Mouse (Mus musculus) limb, embryonic 14.5 days (tissue): ENCODE results near the gene Ufsp1. TPM values are rescaled to one million over a fixed set of nuclear protein-coding genes. Genes with fewer than 3 reads are reported as not detected.
"Not testable (repeated sequence)": the region's sequence is repeated elsewhere in the genome, so short reads cannot be mapped to it uniquely, and the experiment has no call there.

Experiments
- ATAC-seq: fragments of 200-750 bp; cut with Nextera tagmentation; 2 replicates; pipeline ENCODE4 v1.8.0; 2017; ENCODE audit warnings: low read depth, moderate number of reproducible peaks, moderate TSS enrichment; ENCODE audit not compliant: low FRiP score
- DNase-seq: peaks from one replicate; pipeline ENCODE4 v3.0.0-alpha.2; 2015; ENCODE audit warnings: low spot score
- H3K27ac ChIP-seq: fragments of 300-500 bp; sonication (generic); replicated peaks from 2 replicates; pipeline ENCODE4 v1.5.1; 2014; ENCODE audit warnings: low read depth, mild to moderate bottlenecking, low read length, moderate library complexity, mixed read lengths
- H3K27me3 ChIP-seq: fragments of 300-500 bp; sonication (generic); 2 replicates; pipeline ENCODE4 v1.6.1; 2014; ENCODE audit warnings: low read length, mixed read lengths; ENCODE audit not compliant: control insufficient read depth, insufficient read depth
- H3K36me3 ChIP-seq: fragments of 300-500 bp; sonication (generic); 2 replicates; pipeline ENCODE4 v1.6.1; 2014; ENCODE audit warnings: mild to moderate bottlenecking, low read length, moderate library complexity, mixed read lengths; ENCODE audit not compliant: control insufficient read depth, insufficient read depth
- H3K4me1 ChIP-seq: fragments of 300-500 bp; sonication (generic); 2 replicates; pipeline ENCODE4 v1.6.1; 2014; ENCODE audit warnings: antibody characterized with exemption, low read length, mixed read lengths; ENCODE audit not compliant: control insufficient read depth, insufficient read depth
- H3K4me2 ChIP-seq: fragments of 300-500 bp; sonication (generic); replicated peaks from 2 replicates; pipeline ENCODE4 v1.6.1; 2014; ENCODE audit warnings: low read depth, mild to moderate bottlenecking, low read length, moderate library complexity; ENCODE audit not compliant: severe bottlenecking
- H3K4me3 ChIP-seq: fragments of 300-500 bp; sonication (generic); replicated peaks from 2 replicates; pipeline ENCODE4 v1.5.1; 2014; ENCODE audit warnings: low read length
- H3K9ac ChIP-seq: fragments of 300-500 bp; sonication (generic); 2 replicates; pipeline ENCODE4 v1.6.1; 2014; ENCODE audit warnings: mild to moderate bottlenecking, low read depth, low read length, moderate library complexity; ENCODE audit not compliant: severe bottlenecking
- H3K9me3 ChIP-seq: fragments of 300-500 bp; sonication (generic); 2 replicates; pipeline ENCODE4 v1.6.1; 2016; ENCODE audit warnings: low read length; ENCODE audit not compliant: control insufficient read depth
- POLR2A ChIP-seq: fragments of 200-500 bp; IDR thresholded peaks from 2 replicates; pipeline ENCODE4 v1.8.0; 2012; ENCODE audit warnings: inconsistent platforms, mild to moderate bottlenecking, moderate library complexity, borderline replicate concordance; ENCODE audit not compliant: insufficient read depth, insufficient read length; ENCODE audit errors: extremely low read depth
- WGBS: fragments of 180-500 bp; shearing (Covaris S2); extraction: QIAGEN DNeasy Blood & Tissue Kit; methylation state at CpG from one replicate; pipeline ENCODE4 v1.1.7; 2014; 5-methylcytosine and 5-hydroxymethylcytosine counted together
- polyA plus RNA-seq, 2 experiments: library from polyadenylated mRNA; depleted of rRNA in 1 of 2; stranded (reverse) in 1 of 2; unstranded in 1 of 2; fragments of >200 nt; fragmentation: Nextera tagmentation in 1 of 2; extraction: Ambion mirVana in 1 of 2; gene quantifications; 2 replicates each; pipeline versions ENCODE4 v1.2.1 to v1.2.3; 2012 to 2014

Ufsp1 gene
- polyA plus RNA-seq, 2 experiments: 10.2 to 10.4 TPM

DNA sequence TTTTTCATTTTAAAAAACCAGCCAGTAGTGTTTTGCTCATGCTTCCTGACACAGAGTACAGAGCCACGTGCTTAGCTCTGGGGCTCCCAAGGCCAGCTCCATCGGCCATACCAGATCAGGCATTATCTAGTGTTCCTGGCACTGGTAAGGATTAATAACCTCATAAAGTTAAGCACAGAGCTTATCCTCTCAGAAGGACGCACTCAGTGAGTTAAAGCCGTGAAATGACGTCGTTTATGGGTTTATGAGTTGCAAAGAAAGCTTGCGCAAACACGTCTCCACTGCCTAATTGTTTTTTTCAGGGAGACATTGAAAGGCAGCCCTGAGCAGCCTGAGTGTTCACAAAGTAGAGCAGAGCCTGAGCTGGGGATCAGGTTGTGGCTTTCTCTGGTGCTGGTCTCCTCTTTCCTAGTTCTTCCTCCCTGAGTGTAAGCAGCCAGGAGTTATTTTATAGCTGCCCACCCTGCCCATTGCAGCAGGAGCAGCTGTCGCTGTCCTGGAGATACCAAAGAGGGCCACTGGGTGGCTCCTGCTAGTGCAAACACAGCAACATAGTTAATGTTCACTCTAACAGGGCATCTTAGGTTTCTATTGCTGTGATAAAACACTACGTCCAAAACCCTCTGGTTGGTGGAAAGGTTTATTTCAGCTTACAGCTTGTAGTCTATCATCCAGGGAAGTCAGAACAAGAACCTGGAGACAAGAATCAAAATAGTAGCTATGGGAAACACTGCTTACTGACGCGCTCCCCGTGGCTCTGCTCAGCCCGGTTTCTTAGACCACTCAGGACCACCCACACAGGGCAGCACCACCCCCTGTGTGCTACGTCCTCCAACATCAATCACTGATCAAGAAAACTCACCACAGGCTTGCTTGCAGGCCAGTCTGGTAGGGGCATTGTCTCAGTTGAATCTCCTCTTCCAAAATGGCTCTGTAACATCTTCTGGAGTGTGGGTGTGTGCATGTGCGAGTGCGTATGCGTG lies 16.8 kb upstream of the Ufsp1 start:
- H3K27ac ChIP-seq: no peak overlapping the region
- no peaks in the 10 kb centered on the region for H3K27me3 ChIP-seq
- DNase-seq (no peak), ATAC-seq (peak; percentile 83)
- H3K4me3 ChIP-seq: no peak overlapping the region
- H3K4me1 ChIP-seq: no peaks in the 10 kb centered on the region
- no peak overlapping the region for H3K9ac ChIP-seq
- no peak overlapping the region for H3K4me2 ChIP-seq
- 26% methylated on average over 18 of the region's 18 CpGs for WGBS
- peaks cover 9% of the 10 kb centered on the region; the same call in 1 of the 2 replicates for H3K9me3 ChIP-seq
- no peaks in the 10 kb centered on the region for H3K36me3 ChIP-seq
- TF ChIP-seq POLR2A: no peak

DNA sequence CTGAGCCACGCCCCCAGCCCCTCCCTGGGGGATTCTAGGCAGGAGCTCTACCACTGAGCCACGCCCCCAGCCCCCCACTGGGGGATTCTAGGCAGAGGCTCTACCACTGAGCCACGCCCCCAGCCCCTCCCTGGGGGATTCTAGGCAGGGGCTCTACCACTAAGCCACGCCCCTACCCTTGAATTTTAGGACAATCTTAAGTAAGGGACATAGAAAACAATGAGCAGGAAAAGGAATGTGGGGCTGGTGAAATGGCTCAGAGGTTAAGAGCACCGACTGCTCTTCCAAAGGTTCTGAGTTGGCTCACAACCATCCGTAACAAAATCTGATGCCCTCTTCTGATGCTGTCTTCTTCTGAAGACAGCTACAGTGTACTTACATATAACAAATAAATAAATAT lies 10.0 kb upstream of the Ufsp1 start:
- H3K27ac ChIP-seq, DNase-seq, ATAC-seq, H3K36me3 ChIP-seq, H3K9ac ChIP-seq, H3K9me3 ChIP-seq, H3K4me2 ChIP-seq, H3K4me3 ChIP-seq: not testable (repeated sequence)
- WGBS: 87% methylated on average over 4 of the region's 6 CpGs
- peaks cover 29% of the 10 kb centered on the region for H3K27me3 ChIP-seq
- peaks cover 19% of the 10 kb centered on the region for H3K4me1 ChIP-seq

DNA sequence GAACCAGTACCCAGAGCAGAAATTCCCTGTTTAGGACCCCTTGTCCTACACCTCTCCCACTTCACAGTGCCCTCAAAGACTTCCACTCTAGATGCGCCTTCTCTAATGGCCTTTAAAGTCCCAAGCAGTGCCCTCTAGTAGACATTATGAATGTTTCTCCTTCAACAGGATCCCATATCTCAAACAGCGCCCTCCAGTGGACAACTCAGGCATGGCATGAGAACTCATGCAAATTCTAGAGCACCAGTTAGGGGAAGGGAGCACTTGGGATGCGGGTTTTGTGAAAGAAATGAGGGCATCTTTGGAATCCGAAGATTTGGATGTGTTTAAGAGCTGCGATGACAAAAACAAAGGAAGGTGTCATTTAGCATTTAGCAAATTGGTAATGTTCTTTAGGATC lies 9.4 kb upstream of the Ufsp1 start:
- ATAC-seq (no peak), DNase-seq (no peak)
- whole genome bisulfite sequencing: 64% methylated on average over 5 of the region's 5 CpGs
- no peak overlapping the region for H3K9ac ChIP-seq
- H3K27ac ChIP-seq: no peak overlapping the region
- no peak overlapping the region for H3K4me3 ChIP-seq
- no peaks in the 10 kb centered on the region for H3K9me3 ChIP-seq
- H3K4me1 ChIP-seq: peaks cover 19% of the 10 kb centered on the region
- H3K27me3 ChIP-seq: peaks cover 35% of the 10 kb centered on the region
- TF ChIP-seq POLR2A: no peak
- no peak overlapping the region for H3K4me2 ChIP-seq
- no peaks in the 10 kb centered on the region for H3K36me3 ChIP-seq

DNA sequence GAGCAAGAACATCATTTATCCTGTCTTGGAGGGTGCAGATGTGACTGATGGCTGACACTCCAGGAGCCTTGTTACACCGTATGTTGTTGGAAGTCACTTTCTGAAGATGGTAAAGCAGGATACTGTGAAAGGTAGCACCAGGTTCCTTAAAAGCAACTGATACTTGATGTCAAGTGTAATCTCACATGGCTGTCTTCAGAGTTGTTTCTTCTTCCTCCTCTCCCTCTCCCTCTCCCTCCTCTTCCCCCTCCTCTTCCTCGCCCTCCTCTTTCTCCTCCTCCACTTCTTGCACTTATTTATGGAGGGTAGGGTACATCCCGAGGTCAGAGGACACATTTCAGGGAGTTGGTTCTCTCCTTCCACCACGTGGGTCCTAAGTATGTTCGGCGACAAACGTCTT lies 8.4 kb upstream of the Ufsp1 start:
- Histone ChIP-seq H3K4me1 (peaks cover 19% of the 10 kb centered on the region), H3K27me3 (peaks cover 45% of the 10 kb centered on the region), H3K9me3 (no peaks in the 10 kb centered on the region), H3K4me3 (no peak overlapping the region), H3K4me2 (no peak overlapping the region), H3K27ac (no peak overlapping the region), H3K36me3 (no peaks in the 10 kb centered on the region), H3K9ac (no peak overlapping the region)
- TF ChIP-seq POLR2A: no peak
- DNase-seq (no peak), ATAC-seq (no peak)
- 48% methylated on average over 7 of the region's 7 CpGs for WGBS

DNA sequence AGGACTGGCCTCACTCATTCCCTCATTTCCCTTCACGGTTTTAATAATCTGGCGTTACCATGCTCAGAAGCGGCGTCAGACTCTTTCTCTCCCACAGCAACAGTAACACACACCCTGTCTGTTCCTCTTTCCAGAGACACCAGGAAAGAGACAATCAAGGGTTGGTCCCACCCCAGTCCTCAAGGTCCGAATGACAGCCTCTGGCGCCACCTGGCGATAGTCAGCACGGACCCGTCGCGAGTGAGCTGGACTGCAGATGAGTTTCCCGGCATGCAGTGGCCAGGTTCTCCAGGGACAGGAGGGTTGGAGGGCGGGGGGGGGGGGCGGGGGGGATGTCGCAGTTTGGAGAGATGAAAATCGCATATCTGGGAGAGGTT lies 7.8 kb upstream of the Ufsp1 start:
- H3K4me2 ChIP-seq: peak overlapping the region; percentile 82
- H3K4me1 ChIP-seq: peaks cover 19% of the 10 kb centered on the region
- peak overlapping the region; percentile 42 for H3K4me3 ChIP-seq
- H3K9me3 ChIP-seq: no peaks in the 10 kb centered on the region
- DNase-seq (peak; percentile 72), ATAC-seq (peak; percentile 61)
- no peak for TF ChIP-seq POLR2A
- peaks cover 51% of the 10 kb centered on the region for H3K27me3 ChIP-seq
- 2% methylated on average over 16 of the region's 16 CpGs for WGBS
- no peaks in the 10 kb centered on the region for H3K36me3 ChIP-seq
- no peak overlapping the region for H3K9ac ChIP-seq
- no peak overlapping the region for H3K27ac ChIP-seq
